Mouse (Mus musculus) CD4-positive helper T cell, adult 2 months (primary cell): ENCODE measurements around the gene 6030468B19Rik.
A peak's percentile ranks its signal among the peaks of the same experiment; 100 is the strongest.
"Not testable (repeated sequence)": the region's sequence is repeated elsewhere in the genome, so short reads cannot be mapped to it uniquely, and the experiment has no call there.

Source experiments
- DNase-seq: peaks from one replicate; pipeline ENCODE4 v3.0.0-alpha.2; 2012; ENCODE audit warnings: low read depth, missing footprints, low spot score

Gene 6030468B19Rik

DNA sequence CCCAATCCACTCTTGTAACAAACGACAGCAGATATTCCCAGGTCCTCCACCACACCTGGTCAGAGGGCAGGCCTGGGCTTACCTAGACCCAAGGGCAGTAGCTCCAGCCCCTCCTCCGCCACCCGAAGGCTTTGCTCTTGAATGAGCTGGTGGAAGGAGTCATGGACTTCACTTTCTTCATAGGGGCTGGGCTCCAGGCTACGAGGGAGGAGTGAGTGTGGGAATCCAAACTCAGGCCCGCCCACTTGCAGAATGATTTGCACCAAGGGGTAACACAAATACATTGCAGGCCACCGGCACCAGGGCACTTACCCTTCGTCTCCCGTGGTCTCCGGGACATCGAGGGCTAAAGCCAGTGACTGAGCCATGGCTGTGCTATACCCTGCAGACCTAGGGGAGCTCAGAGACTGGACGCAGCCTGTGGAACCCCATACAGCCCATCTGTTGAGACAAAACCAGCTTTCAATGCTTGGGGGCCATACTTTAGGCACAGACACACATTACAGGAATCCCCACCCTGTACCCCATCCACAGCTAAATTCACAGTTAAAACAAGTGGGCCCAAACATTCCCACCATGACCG is 18.5 kb upstream of the 6030468B19Rik start:
- DNase-seq = peak; percentile 38

DNA sequence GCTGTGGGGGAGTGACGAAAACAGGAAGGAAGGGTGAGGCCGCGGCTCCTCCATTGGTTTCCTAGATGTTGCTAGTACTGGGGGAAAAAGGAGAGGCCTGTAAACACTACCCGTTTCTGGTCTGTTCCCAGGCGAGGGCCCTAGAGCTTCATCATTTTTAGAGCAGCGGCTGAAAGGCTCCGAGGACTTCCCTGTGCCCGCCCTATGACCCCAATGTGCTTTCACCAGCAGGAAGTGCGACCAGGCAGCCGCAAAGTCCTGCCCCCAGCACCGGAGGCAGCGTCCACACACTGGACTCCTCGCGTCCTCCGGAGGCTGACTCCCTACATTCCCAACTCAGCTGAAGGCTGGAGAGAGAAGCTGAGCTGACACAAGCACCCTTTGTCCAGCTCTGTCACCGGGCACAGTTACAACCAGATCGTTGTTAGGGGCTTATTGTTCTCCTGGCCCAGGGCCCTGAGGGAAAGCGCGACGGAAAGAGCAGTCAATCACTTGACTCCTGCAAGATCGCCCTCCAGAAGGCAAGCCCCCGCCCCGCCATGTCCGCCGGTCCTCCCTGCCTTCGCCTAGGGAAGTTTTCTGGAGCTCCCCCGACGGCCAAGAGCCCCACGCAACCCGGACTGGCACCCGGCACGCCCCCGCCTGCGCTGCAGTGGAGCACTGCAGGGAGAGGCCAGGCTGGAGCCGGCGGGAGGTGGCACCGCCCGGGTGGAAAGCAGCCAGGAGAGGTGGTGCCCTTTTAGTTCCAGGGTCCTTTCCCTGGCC is 17.8 kb upstream of the 6030468B19Rik start:
- DNase-seq = peak; percentile 65

DNA sequence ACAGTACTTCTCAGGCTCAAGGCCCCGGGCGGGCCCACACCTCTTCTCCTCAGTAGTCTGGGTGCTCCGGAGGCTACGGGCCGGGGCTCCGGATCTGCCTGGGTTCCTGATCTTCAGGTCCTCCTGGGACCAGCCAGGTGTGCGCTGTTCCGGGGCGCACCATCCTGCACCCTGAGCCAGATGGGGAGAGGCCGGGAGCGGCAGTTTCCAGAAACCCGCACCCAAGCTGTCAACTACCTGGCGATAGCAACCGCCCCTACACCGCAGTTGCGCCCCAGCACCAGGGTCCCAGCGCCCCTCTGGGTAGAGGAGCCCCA is 17.3 kb upstream of the 6030468B19Rik start:
- DNase-seq = no peak

DNA sequence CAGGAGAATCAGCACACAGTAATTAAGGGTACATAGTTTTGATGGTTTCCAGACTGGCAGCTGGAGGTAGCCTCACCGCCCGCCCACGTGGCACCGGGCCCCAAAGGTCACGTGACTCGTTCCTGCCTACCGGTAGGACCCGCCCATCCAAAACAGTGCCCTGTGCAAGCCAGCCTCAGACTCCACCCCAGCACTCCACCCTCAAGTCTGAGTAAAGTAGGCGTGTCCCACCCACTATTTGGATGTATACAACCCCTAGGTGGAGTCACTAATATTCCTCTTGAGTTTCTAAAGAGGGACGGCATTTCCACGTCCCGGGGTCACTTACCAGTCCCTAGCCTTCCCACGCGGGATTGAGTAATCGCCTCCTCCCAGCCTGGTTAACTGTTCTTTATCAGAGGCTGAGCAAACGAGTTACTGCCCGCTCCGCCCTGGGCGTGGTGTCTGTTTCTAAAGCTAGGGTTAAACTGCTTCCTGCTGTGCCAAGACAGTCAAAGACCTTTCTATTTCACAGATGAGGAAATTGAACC is 16.8 kb upstream of the 6030468B19Rik start:
- peak; percentile 98 for DNase-seq

DNA sequence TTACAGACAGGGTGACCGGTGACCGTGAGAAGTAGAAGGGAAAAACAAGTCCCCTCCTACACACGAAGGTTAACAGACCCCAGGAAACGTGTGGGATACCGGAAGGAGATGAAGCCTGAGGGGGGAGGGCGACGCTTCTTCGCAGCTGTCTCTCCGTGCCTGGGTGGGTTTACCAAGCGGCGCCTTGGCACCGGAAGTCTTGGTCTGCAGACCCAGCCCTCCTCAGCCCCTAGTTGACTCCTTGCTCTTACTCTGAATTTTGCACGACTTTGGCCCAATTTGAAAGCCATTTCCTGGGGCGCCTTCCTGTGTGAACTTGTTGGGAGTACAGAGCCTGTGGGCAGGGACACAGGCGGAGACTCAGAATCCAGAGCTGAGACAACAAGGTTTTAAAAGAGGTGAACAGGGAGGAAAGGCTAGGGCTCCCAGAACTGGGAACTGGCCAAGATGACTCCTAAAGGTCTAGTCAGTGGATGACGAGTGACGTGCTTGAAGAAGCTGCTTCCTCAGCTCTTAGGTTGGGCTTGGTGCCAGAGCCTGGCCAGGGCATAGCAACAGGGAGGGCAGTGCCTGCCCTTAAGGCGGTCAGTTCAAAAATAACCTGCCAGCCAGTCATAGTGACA is 16.1 kb upstream of the 6030468B19Rik start:
- DNase-seq = peak; percentile 86

DNA sequence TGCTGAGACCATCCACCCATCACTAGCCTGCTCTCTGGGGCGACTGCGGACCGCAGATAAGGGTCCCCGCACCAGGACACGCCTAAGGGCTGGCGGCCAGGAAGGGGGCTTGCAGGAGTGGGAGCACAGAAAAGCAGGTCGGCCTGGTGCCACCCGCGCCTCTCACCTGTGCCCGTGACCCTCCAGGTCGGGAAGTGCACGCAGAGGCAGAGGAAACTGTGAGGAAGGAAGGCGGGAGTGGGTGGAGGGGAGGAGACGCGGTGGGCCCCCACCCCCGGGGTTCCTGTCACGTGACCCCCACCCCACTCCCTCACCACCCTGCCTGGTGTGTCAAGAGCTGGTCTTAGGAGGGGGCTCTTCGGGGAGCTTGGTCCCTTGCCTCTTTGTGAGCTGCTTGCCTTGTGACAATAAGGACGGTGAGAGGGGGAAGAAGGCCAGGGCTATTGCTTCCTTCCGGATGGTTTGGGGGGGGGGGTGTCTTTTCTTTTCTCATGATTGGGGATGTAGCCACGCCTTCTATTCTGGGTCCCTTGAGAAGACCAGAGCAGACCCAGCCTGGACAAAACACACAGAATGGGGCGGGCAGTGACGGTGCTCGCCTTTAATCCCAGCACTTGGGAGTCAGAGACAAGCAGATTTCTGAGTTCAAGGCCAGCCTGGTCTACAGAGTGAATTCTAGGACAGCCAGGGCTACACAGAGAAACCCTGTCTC is 15.3 kb upstream of the 6030468B19Rik start, which contains the start of the genes Tmc8 and Tmc6:
Tmc8 (plus strand) TSS at position 84 of the 712 bp plus-strand sequence.
Tmc6 (minus strand) TSS at position 206 of the 712 bp plus-strand sequence.
- peak; percentile 91 for DNase-seq

DNA sequence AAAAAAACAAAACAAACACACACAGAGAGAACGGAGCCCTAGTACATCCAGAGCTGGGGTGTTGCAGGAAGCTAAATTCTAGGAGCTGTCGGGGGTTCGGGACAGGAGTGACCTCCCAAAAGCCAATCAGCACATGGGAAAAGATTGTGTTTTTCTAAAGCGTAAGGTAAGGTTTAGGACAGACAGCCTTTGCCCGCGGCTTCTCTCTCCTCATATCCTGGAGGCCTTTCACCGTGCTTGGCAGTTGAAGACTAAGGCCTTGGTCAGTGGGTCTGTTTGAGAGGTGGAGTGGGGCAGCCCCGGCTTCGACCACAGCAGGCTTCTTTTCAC is 14.8 kb upstream of the 6030468B19Rik start:
- DNase-seq = no peak

DNA sequence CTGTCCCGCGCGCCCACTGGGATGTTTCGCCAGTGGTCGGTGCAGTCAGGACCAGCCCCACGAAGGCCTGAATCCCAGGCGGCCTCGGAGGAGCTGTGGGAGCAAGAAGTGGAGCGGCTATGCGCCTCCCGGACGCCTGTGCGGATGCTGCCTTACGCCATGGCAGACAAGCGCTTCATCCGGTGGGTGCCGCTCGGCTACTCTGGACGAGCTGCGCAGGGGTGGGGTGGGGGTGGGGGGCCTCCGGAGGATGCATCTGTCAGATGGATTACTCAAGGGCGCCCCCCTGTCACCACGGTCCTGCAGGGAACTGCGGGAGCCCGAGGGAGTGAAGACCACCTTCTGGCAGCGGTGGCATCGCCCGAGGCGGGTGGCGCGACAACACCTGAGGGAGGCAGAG is 14.4 kb upstream of the 6030468B19Rik start:
- peak; percentile 75 for DNase-seq

DNA sequence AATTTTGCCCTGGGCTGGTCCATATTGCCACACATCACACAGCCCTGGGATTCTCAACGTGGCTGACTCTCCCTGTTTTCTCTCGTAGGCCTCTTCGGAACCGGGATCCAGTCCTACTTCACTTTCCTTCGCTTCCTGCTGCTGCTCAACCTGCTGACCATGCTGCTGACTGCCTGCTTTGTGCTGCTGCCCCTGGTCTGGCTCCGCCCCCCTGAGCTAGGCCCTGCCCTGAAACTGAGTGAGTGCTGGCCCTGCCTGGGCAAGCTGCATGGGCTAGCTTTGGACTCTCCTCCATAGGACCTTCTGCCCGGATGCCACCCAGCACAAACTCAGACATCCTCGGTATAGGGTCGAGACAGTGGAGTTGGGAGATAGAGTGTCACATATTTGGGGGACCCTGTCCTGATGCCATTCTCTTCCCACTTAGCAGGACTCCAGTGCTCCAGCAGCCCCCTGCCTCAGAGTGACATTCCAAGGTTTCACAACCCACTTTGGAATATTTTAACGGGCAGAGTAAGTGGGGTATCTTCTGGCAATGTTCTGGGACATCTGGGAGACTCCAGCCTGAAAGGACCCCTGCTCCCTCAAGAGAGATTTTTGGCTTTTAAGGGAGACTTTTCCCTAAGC is 13.7 kb upstream of the 6030468B19Rik start:
- DNase-seq = peak; percentile 44

DNA sequence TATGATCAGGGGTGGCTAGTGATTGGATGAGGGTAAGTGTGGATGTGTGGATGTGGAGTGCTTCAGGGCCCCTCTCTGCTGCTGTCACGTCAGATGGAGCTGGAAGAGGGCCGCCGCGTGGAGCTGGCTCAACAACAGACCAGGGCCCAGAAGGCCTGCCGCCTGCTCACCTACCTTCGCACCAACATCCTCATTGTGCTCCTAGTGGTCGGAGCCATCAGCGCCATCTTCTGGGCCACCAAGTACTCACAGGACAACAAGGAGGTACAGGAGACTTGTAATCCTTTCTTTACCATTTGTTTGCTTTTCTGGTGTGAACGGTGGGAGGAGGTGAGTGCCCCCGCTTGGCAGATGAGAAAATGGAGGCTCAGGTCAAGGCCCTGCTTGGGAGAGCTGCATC is 11.2 kb upstream of the 6030468B19Rik start:
- peak; percentile 79 for DNase-seq

DNA sequence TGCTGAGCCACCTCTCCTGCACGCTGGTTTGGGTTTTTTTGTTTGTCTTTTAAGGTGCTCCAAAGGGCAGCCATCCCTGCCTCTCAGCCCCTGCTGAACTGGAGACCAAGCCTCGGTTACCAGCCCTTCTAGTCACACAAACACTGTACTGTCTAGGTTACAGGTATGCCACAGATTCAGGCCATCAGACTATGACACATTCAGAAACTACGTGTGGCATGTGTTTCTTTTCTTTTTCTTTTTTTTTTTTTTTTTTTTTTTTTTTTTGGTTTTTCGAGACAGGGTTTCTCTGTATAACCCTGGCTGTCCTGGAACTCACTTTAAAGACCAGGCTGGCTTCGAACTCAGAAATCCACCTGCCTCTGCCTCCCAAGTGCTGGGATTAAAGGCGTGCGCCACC is 9.0 kb upstream of the 6030468B19Rik start:
- DNase-seq = not testable (repeated sequence)

DNA sequence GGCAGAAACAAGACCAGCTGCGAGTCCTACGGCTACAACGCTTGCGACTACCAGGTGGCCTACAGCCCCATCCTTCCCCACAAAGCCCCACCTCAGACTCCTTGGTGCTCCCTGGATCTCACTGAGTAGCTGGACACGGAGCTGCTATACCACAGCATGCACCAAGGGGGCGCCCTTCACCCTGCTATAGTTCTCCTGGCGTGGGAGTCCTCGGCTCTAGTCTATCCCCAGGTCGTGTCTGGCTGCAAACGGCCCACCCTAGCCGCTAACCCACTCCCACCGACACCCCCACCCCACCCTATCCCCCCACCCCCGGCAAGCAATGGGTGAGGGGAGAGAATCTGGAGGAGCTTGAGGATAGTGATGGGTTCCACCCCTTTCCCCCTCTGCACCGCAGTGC is 7.2 kb upstream of the 6030468B19Rik start:
- DNase-seq = peak; percentile 61

DNA sequence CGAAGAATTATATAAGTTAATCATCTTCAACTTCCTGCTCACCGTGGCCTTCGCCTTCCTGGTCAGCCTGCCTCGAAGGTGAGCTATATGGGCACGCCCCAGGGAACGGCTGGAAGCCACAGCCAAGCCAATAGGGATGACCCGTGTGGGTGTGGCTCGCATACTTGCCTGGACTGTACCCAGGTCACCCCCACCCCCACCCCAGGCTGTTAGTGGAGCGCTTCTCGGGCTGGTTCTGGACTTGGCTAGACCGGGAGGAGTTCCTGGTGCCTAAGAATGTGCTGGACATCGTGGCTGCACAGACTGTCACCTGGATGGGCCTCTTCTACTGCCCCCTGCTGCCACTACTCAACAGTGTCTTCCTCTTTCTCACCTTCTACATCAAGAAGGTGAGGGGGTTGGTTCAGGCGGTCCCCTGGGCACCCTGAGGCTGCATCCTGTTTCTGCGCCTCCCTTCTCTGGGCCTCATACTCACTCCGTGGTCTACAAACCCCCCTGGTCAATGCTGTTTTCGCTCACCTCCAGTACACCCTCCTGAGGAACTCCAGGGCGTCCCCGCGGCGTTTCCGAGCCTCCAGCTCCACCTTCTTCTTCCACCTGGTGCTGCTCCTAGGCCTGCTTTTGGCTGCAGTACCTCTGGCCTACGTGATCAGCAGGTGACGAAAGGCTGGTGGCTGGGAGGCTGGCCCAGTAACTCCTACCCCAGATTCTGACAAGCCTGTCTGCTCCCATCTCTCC is 6.6 kb upstream of the 6030468B19Rik start:
- DNase-seq = no peak

DNA sequence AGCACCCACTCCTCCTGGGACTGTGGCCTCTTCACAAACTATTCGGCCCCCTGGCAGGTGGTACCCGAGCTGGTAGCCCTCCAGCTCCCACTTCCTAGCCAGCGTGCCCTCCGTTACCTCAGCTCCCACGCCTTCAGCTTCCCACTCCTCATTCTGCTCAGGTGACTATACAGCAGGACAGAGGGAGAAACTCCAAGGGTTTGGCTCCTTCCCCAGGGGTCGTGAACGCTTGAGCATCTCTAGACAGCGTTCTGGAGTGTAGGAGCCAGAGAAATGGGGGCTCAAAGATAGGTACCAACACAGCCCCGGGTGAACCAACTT is 6.1 kb upstream of the 6030468B19Rik start:
- DNase-seq = no peak

DNA sequence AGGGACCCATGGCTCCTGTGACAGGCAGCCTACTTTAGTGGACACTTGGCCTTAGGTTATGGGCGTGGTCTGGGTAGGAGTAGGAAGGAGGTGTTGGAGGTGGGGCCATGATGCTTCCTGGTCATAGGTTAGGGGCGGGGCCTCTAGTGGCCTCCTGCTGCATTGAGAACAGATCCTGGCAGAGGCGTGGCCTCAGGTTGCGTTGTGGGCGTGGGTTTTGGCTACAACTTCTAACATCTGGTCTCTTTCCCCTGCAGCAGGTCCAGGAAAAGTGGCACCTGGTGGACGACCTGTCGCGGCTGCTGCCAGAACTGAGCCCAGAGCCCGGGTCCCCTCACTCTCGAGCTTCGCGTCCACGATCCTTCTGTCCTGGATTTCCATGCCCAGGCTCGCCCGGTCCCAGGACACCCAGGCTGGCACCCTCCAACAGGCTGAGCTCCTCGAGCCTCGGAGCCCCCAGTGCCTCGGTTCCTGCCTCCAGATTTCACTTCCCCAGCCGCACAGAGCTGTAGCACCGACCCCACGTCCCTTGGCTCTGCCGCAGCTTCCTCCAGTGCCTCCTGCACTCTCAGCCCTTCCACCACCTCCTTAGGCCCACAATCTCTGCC is 5.1 kb upstream of the 6030468B19Rik start:
- peak; percentile 56 for DNase-seq

DNA sequence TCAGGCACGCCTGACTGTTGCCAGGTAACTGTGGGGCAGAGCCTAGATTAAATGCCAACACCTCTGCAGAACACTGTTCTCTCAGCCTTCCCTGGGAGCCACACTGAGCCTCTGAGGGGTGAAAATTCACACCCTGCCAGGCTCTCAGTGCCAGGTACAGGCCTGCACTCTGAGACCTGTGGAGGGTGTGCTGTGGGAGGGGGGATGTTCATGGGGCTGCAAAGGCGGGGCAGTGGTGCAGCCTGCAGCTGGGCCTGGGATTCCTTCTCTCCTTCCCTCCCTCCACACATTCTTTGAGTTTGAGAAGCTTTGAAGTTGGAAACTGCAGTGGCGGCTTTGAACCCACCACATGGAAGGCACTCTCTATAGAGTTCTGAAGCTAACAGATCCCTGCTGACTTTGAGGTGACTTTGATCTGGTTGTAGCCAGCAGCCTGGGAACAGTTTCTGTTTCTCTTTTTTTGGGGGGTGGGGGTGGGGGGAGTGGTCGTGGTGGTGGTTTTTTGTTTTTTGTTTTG is 3.4 kb upstream of the 6030468B19Rik start:
- DNase-seq = peak; percentile 76

DNA sequence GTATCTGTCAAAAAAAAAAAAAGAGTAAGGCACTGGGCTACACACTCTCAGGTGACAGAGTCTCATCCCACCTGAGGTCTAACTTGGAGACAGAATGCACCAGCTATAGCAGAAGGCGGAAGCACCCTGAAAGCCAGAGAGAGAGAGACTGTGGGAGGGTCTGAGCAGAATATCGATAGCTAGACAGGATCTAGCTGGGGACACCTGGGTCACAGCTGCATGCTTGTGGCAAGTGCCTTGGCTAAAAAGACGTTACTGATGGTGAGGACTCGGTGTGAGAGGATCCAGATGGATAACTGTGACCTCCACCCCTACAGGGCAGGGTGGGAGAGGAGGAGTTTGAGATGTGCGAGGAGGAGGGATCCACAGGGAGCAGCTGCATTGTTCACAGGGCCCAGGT is 506 bp upstream of the 6030468B19Rik start:
- DNase-seq = no peak

DNA sequence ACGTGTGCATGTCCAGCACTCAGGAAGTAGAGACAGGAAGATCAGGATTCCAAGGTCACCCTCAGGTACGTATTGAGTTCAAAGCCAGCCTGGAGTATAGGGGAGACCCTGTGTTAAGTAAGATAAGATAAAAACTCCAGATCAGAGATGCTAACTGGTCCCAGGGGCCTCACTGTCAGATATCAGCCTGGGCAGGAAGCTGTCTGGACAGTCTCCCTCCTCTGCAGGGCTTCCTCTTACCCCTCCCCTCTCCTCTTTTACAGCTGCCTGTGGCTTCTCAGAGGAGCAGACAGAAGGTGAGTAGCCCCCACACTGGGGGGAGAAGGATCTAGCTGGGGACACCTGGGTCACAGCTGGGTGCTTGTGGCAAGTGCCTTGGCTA is 691 bp downstream of the 6030468B19Rik start:
- no peak for DNase-seq

DNA sequence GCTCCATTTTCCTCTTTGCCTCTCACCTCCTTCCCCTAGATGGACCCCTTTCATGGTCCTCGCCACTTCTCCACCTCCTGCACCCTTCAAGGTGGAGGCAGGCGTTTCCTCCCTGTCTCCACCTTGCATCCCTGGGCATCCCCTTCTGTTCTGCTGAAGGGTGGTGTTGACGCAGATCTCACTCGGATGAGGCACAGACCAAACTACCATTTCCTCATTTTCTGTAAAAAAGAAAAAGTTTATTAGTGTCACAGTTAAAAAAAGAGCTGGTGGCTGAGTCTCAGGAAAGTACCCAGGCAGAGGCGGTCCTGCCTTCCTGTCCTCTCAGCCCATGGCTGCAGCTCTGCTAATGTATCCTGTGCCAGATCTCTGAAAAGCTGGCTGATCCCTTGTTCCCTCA is 1.7 kb downstream of the 6030468B19Rik start:
- DNase-seq = no peak

DNA sequence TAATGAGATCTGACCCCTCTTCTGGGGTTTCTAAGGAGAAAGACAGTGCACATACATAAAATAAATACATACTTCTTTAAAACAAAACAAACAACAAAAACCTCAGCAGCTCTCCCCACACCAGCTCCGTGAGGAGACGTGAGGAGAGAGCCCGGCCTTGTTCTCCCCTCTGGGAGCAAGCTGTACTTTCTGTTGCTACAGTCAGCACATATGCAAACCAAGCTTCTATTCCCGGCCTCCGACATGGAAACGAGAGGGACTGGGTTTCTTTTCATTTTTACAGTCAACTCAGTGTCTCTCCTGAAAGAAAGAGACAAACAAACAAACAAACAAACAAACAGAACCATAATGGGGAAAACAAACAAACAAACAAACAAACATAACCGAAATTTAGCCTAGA is 2.6 kb downstream of the 6030468B19Rik start:
- DNase-seq = no peak

DNA sequence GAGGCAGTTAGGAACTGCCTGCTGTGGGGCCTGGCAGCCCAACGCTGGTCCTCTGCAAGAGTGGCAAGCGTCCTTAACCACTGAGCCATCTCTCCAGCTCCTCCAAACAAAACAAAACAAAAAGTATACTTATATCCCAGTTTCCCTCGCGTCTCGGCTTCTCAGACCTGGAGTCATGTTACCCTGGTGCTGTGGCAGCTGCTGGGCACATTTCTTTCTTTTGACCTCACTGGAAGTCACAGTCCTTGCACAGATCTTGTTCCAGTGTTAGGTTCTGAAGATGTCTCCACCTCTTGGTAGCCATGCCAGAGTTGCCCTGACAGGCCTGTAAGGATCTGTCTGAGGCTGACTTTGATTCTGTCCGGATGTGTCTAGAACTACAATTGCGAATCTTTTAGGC is 4.2 kb downstream of the 6030468B19Rik start:
- DNase-seq = no peak
